Mouse (Mus musculus): ENCODE data around the gene Plekhg3. TPM values are rescaled to one million over a fixed set of nuclear protein-coding genes. Genes with fewer than 3 reads are reported as not detected.

The Plekhg3 gene
- total RNA-seq (2021), result 10 to 100 TPM in 1 of 2 experiments, 1 to 10 TPM in 1; 8.6 to 11.9 TPM
- long read RNA-seq, experiment 1, partial matches to known transcripts, result 1 of 1 reads
- long read RNA-seq, experiment 1, other reads (novel, unspliced or antisense), result 0 of 1 reads
- long read RNA-seq, experiment 2, partial matches to known transcripts, result 0 of 6 reads
- long read RNA-seq, experiment 2, other reads (novel, unspliced or antisense), result 6 of 6 reads

- DNase-seq (ENCODE audit: low spot score in 2 of 2), result no peak
These were observed at the start of gene Plekhg3 for GRCm38 (mm10) chr12:76530580-76531139. Plekhg3 (plus strand) TSS chr12:76530891.

DNA sequence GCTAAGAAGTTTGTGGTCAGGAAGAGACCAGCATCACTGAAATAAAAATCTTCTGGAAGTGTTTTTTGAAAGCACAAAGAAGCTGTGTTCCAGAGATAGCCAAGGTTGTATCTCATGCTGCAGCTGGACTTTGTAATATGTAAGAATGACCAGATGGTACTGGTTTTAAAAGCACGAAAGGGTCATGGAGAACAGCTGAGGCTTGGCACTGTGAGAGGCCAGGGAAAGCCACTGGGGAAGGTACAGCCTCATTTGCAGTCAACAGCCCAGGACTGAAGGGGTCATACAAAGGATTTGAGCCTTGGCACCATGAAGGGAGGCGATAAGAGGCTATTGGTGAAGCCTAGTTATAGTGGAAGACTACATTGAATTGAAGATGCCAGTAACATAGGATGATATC lies 48.2 kb upstream of the Plekhg3 start:
- no peak for DNase-seq (ENCODE audit: low spot score in 2 of 2)

- DNase-seq (ENCODE audit: low spot score in 2 of 2), result no peak
These were observed 47.7 kb upstream of the Plekhg3 start for GRCm38 (mm10) chr12:76482948-76483347.

DNA sequence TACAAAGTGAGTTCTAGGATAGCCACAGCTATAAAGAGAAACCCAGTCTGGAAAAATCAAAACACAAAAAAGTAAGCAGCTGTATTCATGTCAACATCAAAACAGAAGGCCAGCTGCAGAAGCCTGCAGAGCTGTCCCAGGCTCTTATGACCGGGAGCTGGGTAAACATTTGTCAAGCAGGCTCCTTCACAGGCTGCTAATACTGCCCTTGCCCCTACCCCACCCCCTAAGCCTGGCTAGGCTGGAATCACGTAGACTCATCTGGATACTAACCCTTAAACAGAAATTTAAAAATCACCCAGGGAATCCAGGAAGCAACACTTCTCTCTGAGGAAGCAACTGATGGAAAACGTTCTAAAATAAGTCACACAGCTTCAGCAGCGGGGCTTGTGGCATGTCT lies 45.8 kb upstream of the Plekhg3 start:
- no peak for DNase-seq (ENCODE audit: low spot score in 2 of 2)

DNA sequence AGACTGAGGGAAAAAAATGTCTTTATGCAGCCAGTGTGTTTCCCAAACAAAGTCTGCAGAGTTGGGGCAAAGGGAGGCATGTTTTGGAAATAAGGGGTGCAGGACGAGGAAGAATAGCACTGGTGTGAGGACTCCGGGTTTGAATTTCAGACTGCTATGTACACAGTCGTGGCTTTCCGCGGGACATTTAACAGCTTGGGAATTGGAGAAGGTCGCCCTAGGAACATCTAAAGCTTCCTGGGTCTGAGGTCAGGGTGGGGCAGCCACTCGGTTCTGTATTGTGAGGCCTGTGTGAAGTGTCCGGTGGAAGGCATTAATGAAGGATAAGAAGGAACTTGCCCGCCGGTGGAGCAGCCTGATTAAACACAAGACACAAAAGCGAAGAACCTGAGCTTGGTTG lies 45.3 kb upstream of the Plekhg3 start:
- DNase-seq (ENCODE audit: low spot score in 2 of 2), result no peak

DNA sequence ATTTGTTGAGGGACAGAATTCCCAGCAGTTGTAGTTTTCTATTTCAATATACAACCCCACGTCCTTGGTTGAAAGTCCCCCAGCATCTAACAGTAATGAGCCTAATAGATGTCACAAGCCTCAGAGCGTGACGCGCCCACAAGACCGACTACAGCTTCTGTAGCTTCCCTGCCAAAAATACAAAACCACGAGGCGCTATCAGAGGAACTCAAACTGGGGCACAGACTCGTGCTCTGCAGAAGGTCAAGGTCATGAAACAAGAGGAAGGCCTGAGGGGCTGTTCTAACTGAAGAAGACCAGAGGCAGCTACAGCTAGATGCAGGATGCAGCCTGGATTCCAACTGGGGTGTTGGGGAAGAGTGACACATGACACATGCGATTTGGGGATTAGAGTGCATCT lies 43.7 kb upstream of the Plekhg3 start:
- no peak for DNase-seq (ENCODE audit: low spot score in 2 of 2)

- DNase-seq (ENCODE audit: low spot score in 2 of 2), result no peak
These were observed 39.9 kb upstream of the Plekhg3 start for GRCm38 (mm10) chr12:76490798-76491197.

- DNase-seq (ENCODE audit: low spot score in 2 of 2), result no peak
These were observed 37.2 kb upstream of the Plekhg3 start for GRCm38 (mm10) chr12:76493462-76493861.

- DNase-seq (ENCODE audit: low spot score in 2 of 2), result no peak
These were observed 35.3 kb upstream of the Plekhg3 start for GRCm38 (mm10) chr12:76495381-76495780.

DNA sequence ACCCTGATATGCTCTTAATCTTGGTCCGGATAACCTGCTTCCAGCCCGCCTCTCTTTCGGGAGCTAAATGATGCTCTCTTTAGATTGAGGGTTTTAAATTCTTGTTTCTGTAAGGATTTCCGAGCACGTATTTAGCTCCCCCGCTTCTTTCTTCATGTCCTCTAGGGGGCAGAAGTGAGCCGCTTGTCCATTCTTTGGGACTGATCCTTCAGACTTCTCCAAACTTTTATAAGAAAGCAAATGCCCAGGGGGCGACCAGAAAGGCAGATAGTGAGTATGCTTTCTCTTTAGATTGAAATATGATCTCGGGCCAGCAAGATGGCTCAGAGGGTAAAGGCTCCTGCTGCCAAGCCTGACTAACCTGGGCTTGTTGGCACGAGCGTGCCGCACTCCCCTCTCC lies 34.4 kb upstream of the Plekhg3 start:
- DNase-seq (ENCODE audit: low spot score in 2 of 2), result peak; percentile 45 to 57

- no peak for DNase-seq (ENCODE audit: low spot score in 2 of 2)
These were observed 31.4 kb upstream of the Plekhg3 start for GRCm38 (mm10) chr12:76499276-76499675.

GRCm38 (mm10) chr12:76500055-76500454 lies 30.6 kb upstream of the Plekhg3 start:
- no peak for DNase-seq (ENCODE audit: low spot score in 2 of 2)

DNA sequence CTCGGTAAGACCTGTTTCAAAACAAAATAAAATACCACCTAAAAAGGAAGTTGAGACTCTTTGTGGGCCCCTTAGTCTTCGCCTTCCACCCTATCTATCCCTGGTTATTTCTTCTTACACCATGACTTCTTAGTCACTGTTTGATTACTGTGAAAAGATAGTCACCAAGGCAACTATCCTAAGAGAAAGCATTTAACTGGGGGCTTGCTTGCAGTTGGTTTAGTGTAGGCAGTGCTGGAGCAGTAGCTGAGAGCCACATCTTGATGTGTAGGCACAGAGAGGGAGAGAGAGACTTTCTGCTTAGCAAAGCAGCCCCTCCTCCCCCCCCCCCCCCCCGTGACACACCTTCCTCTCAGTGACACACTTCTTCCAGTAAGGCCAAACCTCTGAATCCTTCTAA lies 29.8 kb upstream of the Plekhg3 start:
- no peak for DNase-seq (ENCODE audit: low spot score in 2 of 2)

DNA sequence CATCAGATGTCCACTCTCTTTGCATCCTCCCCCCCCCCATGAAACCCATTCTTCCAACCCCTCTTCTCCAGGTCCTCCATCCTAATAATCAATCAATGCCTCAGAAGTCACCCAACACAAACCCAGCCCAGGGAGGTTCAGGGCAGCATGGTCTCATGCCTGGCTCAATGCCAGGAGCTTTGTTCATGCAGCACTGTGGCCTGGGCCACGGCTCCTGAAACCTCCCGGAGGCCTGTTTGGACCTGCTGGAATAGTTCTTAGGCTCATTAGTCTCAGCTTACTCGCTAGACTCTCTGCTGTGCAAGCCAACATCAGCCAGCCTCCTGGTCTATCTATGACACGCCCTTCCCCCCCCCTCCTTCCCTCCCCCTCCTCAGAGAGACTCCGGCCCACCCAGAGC lies 27.7 kb upstream of the Plekhg3 start:
- DNase-seq (ENCODE audit: low spot score in 2 of 2), result no peak

DNA sequence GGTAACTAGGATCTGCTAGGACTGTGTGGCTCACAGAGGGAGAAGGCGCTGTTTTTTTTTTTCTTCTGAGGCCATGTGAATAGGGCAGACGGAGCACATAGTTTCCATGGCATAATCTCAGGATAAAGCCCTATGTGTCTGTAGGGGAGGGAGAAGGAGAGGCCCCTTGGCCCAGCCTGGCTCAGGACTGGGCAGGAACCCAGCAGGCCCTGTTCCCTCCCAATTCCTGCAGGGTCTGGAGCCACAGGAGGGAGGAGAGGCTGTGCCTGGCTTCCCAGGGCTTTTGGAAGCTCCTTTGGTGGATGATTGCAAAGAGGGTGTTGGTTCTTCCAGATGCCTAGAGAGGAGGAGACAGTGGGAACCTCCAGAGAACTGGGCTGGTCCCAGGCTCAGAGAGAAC lies 24.2 kb upstream of the Plekhg3 start:
- no peak for DNase-seq (ENCODE audit: low spot score in 2 of 2)

- no peak for DNase-seq (ENCODE audit: low spot score in 2 of 2)
These were observed 22.9 kb upstream of the Plekhg3 start for GRCm38 (mm10) chr12:76507791-76508190.

DNA sequence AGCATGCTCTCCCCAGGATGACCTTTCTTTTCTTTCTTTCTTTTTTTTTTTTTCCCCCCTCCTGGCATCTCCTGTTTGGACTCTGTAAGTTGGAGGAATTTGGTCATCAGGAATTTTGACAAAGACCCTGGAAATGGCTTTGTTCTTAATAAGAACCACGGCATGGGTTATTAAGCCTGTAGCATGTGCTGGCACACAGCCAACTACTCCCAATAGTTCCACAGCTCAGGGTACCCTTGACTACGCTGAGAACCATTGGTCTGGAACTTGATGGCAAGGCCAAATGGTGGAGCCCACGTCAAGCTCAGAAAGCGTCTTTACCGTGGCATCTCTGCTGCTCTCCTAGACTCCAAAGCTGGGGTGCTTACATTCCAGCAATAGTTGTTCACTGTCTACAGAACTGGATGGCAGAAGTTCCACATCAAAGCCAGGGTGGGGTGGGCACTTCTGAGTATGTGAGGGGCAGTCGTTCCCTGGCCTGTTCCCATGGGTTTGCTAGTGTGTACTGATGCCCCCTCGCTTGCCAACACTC lies 21.7 kb upstream of the Plekhg3 start:
- DNase-seq (ENCODE audit: low spot score in 2 of 2), result no peak

DNA sequence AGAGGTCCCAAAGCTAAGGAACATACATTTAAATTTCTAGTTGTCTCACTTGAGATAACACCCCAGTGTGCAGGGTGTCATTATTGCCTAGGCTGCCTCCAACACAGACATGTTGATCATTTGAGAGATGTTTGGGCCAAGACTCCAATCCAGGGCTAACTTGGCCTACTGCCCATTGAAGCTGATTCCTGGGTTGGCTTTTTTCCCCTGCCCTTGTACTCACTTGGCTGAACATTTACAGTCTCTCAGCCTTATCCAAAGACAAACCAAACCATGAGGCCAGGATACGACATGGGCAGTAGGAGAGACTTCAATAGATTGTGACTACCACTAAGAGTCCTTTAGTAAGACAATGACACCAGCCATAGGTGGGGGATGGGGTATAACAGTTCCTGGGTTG lies 18.0 kb upstream of the Plekhg3 start:
- DNase-seq (ENCODE audit: low spot score in 2 of 2), result no peak

DNA sequence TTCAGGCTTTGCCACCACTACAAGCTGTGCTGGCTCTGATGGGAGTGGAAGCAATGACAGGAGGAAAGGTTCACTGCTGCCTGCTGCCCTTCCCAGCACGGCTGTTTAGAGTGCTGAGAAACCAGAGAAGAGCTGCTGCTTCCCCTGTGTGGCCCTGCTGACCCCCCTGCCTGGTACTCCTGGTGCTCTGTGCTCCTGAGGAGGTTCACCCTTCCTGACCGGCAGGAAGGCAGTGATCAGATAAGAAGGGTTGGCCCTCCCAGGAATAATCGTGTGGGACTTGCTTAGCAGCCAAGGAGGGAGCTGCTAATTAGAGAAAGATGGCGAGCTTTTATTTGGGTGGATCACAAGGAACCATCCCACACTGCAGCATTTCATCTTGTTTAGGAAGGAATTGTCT lies 15.8 kb upstream of the Plekhg3 start:
- DNase-seq (ENCODE audit: low spot score in 2 of 2), result no peak

- no peak for DNase-seq (ENCODE audit: low spot score in 2 of 2)
These were observed 12.7 kb upstream of the Plekhg3 start for GRCm38 (mm10) chr12:76518000-76518399.

GRCm38 (mm10) chr12:76518909-76519842 lies 11.5 kb upstream of the Plekhg3 start:
- no peak for DNase-seq (ENCODE audit: low spot score in 2 of 2)

GRCm38 (mm10) chr12:76523654-76524053 lies 7.0 kb upstream of the Plekhg3 start:
- no peak for DNase-seq (ENCODE audit: low spot score in 2 of 2)
